Mouse (Mus musculus) heart, adult 2 months (tissue): ENCODE measurements around the gene Fbxl2. TPM values are rescaled to one million over a fixed set of nuclear protein-coding genes. Genes with fewer than 3 reads are reported as not detected.

Experiments used
- DNase-seq, 2 experiments: peaks; one replicate each; pipeline ENCODE4 v3.0.0; 2021
- H3K27ac ChIP-seq: fragments of 200-600 bp; 2 replicates; pipeline ENCODE4 v1.8.1; 2022
- H3K27me3 ChIP-seq: fragments of 200-500 bp; 2 replicates; pipeline ENCODE4 v1.6.1; 2012; ENCODE audit warnings: mild to moderate bottlenecking, low read length, inconsistent platforms, mixed read lengths; ENCODE audit not compliant: control insufficient read depth, insufficient read depth
- H3K36me3 ChIP-seq: fragments of 200-500 bp; 2 replicates; pipeline ENCODE4 v1.6.1; 2012; ENCODE audit warnings: low read length, inconsistent platforms; ENCODE audit not compliant: control insufficient read depth, insufficient read depth
- H3K4me1 ChIP-seq: fragments of 200-500 bp; 2 replicates; pipeline ENCODE4 v1.6.1; 2011; ENCODE audit warnings: low read length; ENCODE audit not compliant: control insufficient read depth, insufficient read depth
- H3K4me3 ChIP-seq: fragments of 200-600 bp; 2 replicates; pipeline ENCODE4 v1.8.1; 2022
- H3K79me2 ChIP-seq: fragments of 200-500 bp; replicated peaks from 2 replicates; pipeline ENCODE4 v1.6.1; 2012; ENCODE audit warnings: mild to moderate bottlenecking, inconsistent platforms, low read length, moderate library complexity, mixed read lengths; ENCODE audit not compliant: control insufficient read depth, insufficient read depth
- H3K9ac ChIP-seq: fragments of 200-500 bp; 2 replicates; pipeline ENCODE4 v1.6.1; 2012; ENCODE audit warnings: low read depth, mild to moderate bottlenecking, control low read depth, inconsistent platforms, low read length, mixed read lengths
- CTCF ChIP-seq: fragments of 200-600 bp; IDR thresholded peaks from 2 replicates; pipeline ENCODE4 v1.8.1; 2022; ENCODE audit warnings: antibody characterized with exemption, mild to moderate bottlenecking, moderate library complexity
- EP300 ChIP-seq: fragments of 200-500 bp; IDR thresholded peaks from 2 replicates; pipeline ENCODE4 v1.6.1; 2011; ENCODE audit warnings: low read depth, low read length, control low read depth; ENCODE audit not compliant: insufficient read depth
- POLR2A ChIP-seq: fragments of 200-500 bp; IDR thresholded peaks from 2 replicates; pipeline ENCODE4 v1.6.1; 2011; ENCODE audit warnings: mild to moderate bottlenecking, low read depth, low read length, control low read depth; ENCODE audit not compliant: insufficient read depth
- WGBS: fragments of 180-500 bp; shearing (Covaris S2); methylation state at CpG from one replicate; pipeline ENCODE4 v1.1.7; 2018; 5-methylcytosine and 5-hydroxymethylcytosine counted together
- intact Hi-C: fragments of 180-260 bp; cut with DNase I; formaldehyde crosslinking; loops from one replicate; pipeline ENCODE4 v1.15.1; 2025
- polyA plus RNA-seq: library from polyadenylated mRNA; depleted of rRNA; stranded (reverse); fragments of >200 nt; gene quantifications from 2 replicates; pipeline ENCODE4 v1.2.3, GENCODE M21; 2012; rRNA removed
- total RNA-seq, 2 experiments: library from RNA; stranded (reverse); gene quantifications; 2 replicates each; pipeline ENCODE4 v1.2.3; 2021

The Fbxl2 gene
- total and polyA plus RNA-seq, 3 experiments, result 0.44 to 1.5 (median 0.91) TPM

- DNase-seq, result no peak
- intact Hi-C loops, result no loop called here
- Histone ChIP-seq H3K9ac (no peak overlapping the region), H3K79me2 (no peaks in the 10 kb centered on the region), H3K36me3 (no peaks in the 10 kb centered on the region), H3K27me3 (no peaks in the 10 kb centered on the region), H3K4me3 (no peak overlapping the region), H3K27ac (no peak overlapping the region), H3K4me1 (no peaks in the 10 kb centered on the region)
- TF ChIP-seq EP300, result no peak
- TF ChIP-seq POLR2A, result no peak
- no peak for TF ChIP-seq CTCF
- WGBS, result 95% methylated on average over 5 of the region's 5 CpGs
These were observed 123.3 kb downstream of the Fbxl2 start for GRCm38 (mm10) chr9:113922677-113923076.

- WGBS, result 94% methylated on average over 5 of the region's 5 CpGs
- no peak overlapping the region for H3K27ac ChIP-seq
- no peaks in the 10 kb centered on the region for H3K79me2 ChIP-seq
- no peak for TF ChIP-seq POLR2A
- no peak for TF ChIP-seq EP300
- no peak for TF ChIP-seq CTCF
- H3K27me3 ChIP-seq, result no peaks in the 10 kb centered on the region
- intact Hi-C loops, result no loop called here
- DNase-seq, result no peak
- H3K4me3 ChIP-seq, result no peak overlapping the region
- no peaks in the 10 kb centered on the region for H3K4me1 ChIP-seq
- no peak overlapping the region for H3K9ac ChIP-seq
- no peaks in the 10 kb centered on the region for H3K36me3 ChIP-seq
These were observed 130.2 kb downstream of the Fbxl2 start for GRCm38 (mm10) chr9:113915789-113916188.

Other genes starting within 250 kb of the Fbxl2 start
- gene Ubp1, start 115.3 kb downstream of the Fbxl2 start, total RNA-seq, result 10 to 100 TPM; 25.7 to 26.0 TPM
- gene Ubp1, start 115.3 kb downstream of the Fbxl2 start, polyA plus RNA-seq, result 33.9 and 46.6 TPM in 2 replicates
- 1 to 10 TPM; 1.5 to 2.2 TPM for gene Susd5, start 10.9 kb upstream of the Fbxl2 start, total RNA-seq
- gene Susd5, start 10.9 kb upstream of the Fbxl2 start, polyA plus RNA-seq, result 1.5 and 2.1 TPM in 2 replicates